Mouse (Mus musculus): ENCODE results near the gene Kdm4c. TPM values are rescaled to one million over a fixed set of nuclear protein-coding genes. Genes with fewer than 3 reads are reported as not detected.
"Not testable (repeated sequence)": the region's sequence is repeated elsewhere in the genome, so short reads cannot be mapped to it uniquely, and the experiment has no call there.

Kdm4c gene
- polyA plus RNA-seq, 1 experiment from 2014 or later, result 15.2 TPM

DNA sequence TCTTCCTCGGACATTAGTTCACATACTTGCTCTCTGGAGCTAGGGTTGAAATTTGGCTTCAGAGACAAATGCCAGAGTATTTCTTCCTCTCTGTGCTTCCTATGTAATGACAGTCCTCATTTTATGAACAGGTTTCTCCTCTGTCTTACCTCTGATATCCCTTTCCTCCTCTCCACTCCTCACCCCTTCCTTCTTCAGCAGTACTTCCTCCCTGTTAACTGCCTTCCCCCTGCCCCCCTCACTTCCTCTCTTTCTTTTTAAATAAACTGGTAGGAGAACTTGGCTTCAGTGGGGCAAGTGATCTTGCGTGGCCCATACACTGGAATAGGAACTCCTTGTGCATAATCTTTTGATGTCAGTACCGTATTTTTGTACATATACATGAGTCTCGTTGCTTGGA lies 115.2 kb downstream of the Kdm4c start:
- no peak overlapping the region for H3K27ac ChIP-seq
- H3K4me1 ChIP-seq, result no peaks in the 10 kb centered on the region
- H3K9me3 ChIP-seq, result no peaks in the 10 kb centered on the region
- WGBS, result 94% methylated on average over 4 of the region's 4 CpGs
- H3K4me3 ChIP-seq, result no peak overlapping the region
- H3K27me3 ChIP-seq (replicated peaks), result no peaks in the 10 kb centered on the region
- H3K4me2 ChIP-seq (replicated peaks), result no peak overlapping the region
- no peak for ATAC-seq (ENCODE audit: low FRiP score, low read depth)
- peaks cover 18% of the 10 kb centered on the region for H3K36me3 ChIP-seq
- no peak overlapping the region for H3K9ac ChIP-seq

DNA sequence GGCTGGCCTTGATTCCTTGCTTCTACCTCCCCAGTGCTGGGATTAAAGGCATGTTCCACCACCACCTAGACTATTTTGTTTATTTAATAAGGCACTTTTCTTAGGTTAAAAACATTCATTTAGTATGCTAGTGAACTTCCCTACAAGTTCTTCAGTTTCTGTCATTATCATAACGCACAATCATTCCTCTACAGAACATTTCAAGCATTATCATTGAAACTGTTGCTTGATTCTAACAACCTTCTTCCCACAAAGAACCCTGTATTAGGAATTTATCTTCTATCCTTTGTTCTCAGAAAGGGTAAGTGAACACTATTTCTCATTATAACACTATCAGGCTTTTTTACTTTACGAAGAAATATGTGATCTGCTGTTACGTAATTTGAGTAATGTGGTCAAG lies 118.0 kb downstream of the Kdm4c start:
- no peak for ATAC-seq (ENCODE audit: low FRiP score, low read depth)
- H3K9ac ChIP-seq, result no peak overlapping the region
- no peaks in the 10 kb centered on the region for H3K9me3 ChIP-seq
- H3K4me1 ChIP-seq, result no peaks in the 10 kb centered on the region
- H3K36me3 ChIP-seq, result peaks cover 17% of the 10 kb centered on the region
- WGBS, result 97% methylated on average over 3 of the region's 3 CpGs
- H3K4me2 ChIP-seq (replicated peaks), result no peak overlapping the region
- no peak overlapping the region for H3K4me3 ChIP-seq
- H3K27ac ChIP-seq, result no peak overlapping the region
- no peaks in the 10 kb centered on the region for H3K27me3 ChIP-seq (replicated peaks)

DNA sequence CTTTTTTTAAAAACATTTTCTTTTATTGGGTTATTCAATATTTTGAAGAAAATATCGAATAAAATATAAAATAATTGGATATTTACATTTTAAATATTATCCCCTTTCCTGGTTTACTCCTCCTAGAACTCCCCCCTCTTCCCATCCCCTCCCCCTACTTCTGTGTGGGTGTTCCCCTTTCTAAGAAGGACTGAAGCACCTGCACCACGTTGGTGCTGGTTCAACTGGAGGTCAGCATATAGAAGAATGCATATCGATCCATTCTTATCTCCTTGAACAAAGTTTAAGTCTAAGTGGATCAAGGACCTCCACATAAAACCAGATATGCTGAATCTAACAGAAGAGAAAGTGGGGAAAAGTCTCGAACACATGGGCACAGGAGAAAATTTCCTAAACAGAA lies 144.3 kb downstream of the Kdm4c start:
- Histone ChIP-seq H3K9me3 (no peaks in the 10 kb centered on the region), H3K9ac (no peak overlapping the region), H3K27ac (no peak overlapping the region), H3K4me2 (replicated peaks) (no peak overlapping the region), H3K27me3 (replicated peaks) (no peaks in the 10 kb centered on the region), H3K4me3 (no peak overlapping the region), H3K4me1 (no peaks in the 10 kb centered on the region), H3K36me3 (peaks cover 3% of the 10 kb centered on the region; the same call in 1 of the 2 replicates)
- no peak for ATAC-seq (ENCODE audit: low FRiP score, low read depth)
- 83% methylated on average over 4 of the region's 4 CpGs for WGBS

DNA sequence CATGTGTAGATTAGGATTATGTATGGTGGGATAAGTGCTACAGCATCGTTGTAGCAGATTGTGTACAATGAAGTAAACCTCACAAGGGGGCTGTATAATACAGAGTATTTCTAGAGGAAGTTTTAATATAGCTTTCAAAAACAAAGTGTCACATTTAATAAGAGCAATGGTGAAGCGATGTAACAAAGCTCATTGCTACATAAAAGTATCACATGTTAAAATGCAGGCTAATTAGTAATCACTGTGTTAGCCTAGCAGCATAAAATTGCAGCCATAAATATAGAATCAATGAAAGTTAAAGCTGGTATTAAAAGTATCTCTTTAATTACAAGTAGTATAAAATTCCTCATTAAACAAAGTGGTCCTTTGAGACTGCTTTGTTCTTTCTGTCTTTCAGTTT lies 150.9 kb downstream of the Kdm4c start:
- H3K4me2 ChIP-seq (replicated peaks), result no peak overlapping the region
- peaks cover 19% of the 10 kb centered on the region for H3K36me3 ChIP-seq
- 87% methylated on average over 2 of the region's 2 CpGs for WGBS
- H3K4me3 ChIP-seq, result no peak overlapping the region
- H3K27ac ChIP-seq, result no peak overlapping the region
- H3K4me1 ChIP-seq, result no peaks in the 10 kb centered on the region
- ATAC-seq (ENCODE audit: low FRiP score, low read depth), result no peak
- H3K9ac ChIP-seq, result no peak overlapping the region
- no peaks in the 10 kb centered on the region for H3K9me3 ChIP-seq
- H3K27me3 ChIP-seq (replicated peaks), result no peaks in the 10 kb centered on the region

DNA sequence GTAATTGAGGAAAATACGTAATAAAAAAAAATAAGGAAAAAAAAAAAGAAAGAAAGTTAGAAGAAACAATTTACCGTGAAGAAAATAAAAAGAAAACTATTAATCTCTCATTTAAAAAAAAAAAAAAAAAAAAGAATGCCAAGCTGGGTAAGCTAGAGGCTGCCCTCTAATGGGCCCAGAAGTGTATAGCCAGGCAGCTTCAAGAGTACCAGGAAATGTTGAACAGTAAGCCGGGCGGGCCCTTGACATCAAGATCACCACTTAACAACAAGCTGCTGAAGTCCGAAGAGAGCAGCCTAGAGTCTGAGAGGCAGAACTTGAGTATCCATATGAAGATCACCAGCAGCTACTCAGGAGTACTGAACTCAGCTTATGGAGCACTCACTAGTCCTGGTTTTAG lies 154.3 kb downstream of the Kdm4c start:
- H3K9ac ChIP-seq, result no peak overlapping the region
- no peak for ATAC-seq (ENCODE audit: low FRiP score, low read depth)

DNA sequence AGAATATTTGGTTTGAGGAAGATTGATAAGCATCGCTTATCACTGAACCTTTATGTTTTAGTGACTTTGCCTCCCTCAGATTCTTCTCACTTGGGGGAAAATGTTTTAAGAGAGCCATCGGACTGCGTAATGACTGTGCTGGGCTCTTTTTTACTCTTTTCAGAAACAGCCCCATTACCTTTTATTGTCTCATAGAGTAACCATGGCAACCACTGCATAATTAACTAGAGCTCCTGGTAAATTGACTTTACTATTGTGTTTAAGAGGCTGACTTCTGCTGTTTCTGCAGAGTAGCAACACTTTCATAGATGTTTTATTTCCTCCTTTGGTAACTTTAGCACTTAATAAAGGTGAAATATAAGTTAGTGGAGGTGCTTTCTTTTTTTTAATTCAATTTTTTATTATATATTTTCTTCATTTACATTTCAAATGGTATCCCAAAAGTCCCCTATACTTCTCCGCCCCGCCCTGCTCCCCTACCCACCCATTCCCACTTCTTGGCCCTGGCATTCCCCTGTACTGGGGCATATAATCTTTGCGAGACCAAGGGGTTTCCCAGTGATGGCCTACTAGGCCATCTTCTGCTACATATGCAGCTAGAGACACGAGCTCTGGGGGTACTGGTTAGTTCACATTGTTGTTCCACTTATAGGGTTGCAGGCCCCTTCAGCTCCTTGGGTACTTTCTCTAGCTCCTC lies 159.5 kb downstream of the Kdm4c start:
- H3K4me2 ChIP-seq (replicated peaks); H3K27ac ChIP-seq; H3K9ac ChIP-seq; H3K4me3 ChIP-seq; H3K9me3 ChIP-seq; H3K27me3 ChIP-seq (replicated peaks); H3K4me1 ChIP-seq: not testable (repeated sequence)
- WGBS, result 54% methylated on average over 7 of the region's 7 CpGs
- peaks cover 23% of the 10 kb centered on the region for H3K36me3 ChIP-seq
- peak; percentile 76; the same call in 1 of the 2 replicates for ATAC-seq (ENCODE audit: low FRiP score, low read depth)

More for the DNA sequence above, 154.3 kb downstream of the Kdm4c start:
- H3K4me1 ChIP-seq, result no peaks in the 10 kb centered on the region
- H3K4me3 ChIP-seq, result no peak overlapping the region
- peaks cover 24% of the 10 kb centered on the region for H3K36me3 ChIP-seq
- H3K4me2 ChIP-seq (replicated peaks), result no peak overlapping the region
- WGBS, result 89% methylated on average over 5 of the region's 5 CpGs
- H3K9me3 ChIP-seq, result no peaks in the 10 kb centered on the region
- H3K27me3 ChIP-seq (replicated peaks), result no peaks in the 10 kb centered on the region
- H3K27ac ChIP-seq, result no peak overlapping the region

DNA sequence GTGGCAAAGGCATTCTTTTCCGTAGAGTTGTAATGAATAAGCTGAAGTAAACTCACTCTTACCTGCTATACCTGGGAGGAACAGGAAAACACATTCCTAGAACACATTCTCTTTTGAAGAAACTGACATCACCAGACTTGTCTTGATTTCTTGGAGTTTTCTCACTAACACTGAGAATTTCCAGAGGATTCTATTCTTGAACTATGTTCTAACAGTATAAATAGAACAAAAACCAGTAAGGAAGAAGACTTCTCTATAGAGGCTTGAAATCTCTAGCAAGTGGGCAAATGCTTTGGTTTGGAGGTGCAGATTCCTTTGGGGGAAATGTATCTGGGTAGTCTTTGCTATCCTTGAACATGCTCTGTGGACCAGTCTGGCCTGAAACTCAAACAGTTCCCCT lies 166.4 kb downstream of the Kdm4c start:
- Histone ChIP-seq H3K27me3 (replicated peaks) (no peaks in the 10 kb centered on the region), H3K4me2 (replicated peaks) (no peak overlapping the region), H3K9ac (no peak overlapping the region), H3K4me1 (no peaks in the 10 kb centered on the region), H3K36me3 (peaks cover 11% of the 10 kb centered on the region), H3K27ac (no peak overlapping the region), H3K4me3 (no peak overlapping the region), H3K9me3 (no peaks in the 10 kb centered on the region)
- 79% methylated on average over 1 of the region's 1 CpGs for WGBS
- no peak for ATAC-seq (ENCODE audit: low FRiP score, low read depth)

DNA sequence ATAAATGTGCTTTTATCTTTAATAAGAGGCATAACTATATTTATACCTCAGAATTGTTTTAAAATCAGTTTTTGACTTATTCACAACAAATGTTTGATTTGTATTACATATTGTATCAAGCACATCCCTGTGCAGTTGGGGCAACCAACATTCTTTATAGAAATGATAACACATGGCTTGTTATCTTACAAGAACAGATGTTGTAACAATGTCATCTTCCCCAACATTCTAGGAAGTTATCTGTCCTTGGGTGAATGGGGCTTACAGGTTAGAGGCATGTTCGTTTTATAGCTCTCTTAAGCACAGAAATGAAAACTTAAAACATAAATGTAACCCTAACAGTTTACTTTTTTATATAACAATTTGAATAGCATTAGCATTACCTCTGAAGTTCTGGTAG lies 177.5 kb downstream of the Kdm4c start:
- Histone ChIP-seq H3K9me3 (no peaks in the 10 kb centered on the region), H3K4me2 (replicated peaks) (no peak overlapping the region), H3K9ac (no peak overlapping the region), H3K4me3 (no peak overlapping the region), H3K36me3 (no peaks in the 10 kb centered on the region), H3K27ac (no peak overlapping the region), H3K27me3 (replicated peaks) (no peaks in the 10 kb centered on the region), H3K4me1 (no peaks in the 10 kb centered on the region)
- 84% methylated on average over 1 of the region's 1 CpGs for WGBS
- ATAC-seq (ENCODE audit: low FRiP score, low read depth), result no peak

Other genes with a start within 250 kb of the Kdm4c start
- 11.1 and 11.9 TPM in 2 replicates for gene Frmd3, start 229.1 kb upstream of the Kdm4c start, polyA plus RNA-seq (2016; fragmentation: Nextera tagmentation; extraction: Ambion mirVana)

All from neural tube, embryonic 12.5 days (tissue).